Mouse (Mus musculus): Measurements from ENCODE around the gene Hoxa10. TPM values are rescaled to one million over a fixed set of nuclear protein-coding genes. Genes with fewer than 3 reads are reported as not detected.

Hoxa10 gene
- polyA plus RNA-seq, 1 experiment from 2014 or later, result not detected

DNA sequence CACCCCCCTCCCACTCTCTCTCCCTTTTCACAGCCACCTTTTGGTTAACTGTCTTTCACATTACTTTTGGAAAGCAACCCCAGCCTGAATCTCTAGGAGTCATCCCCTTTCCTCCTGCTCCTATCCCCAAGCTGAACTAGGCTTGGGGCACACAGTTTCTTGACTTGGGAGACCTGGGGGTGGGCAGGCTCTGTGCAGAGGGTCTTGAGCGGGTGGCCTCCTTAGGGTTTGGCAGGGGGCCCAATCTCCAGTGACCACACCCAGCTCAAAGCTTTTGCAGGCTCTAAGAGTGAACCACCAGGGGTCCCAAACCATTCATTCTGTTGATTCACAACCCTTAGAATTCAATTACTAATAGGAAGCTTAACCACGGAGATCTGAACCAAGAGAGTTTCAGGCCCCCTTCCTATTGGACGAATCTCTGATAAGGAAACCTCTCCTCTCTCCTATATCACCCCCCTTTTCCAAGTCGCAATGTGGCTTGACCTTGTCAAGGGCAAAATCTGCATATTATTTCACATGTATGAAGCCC lies 2.2 kb upstream of the Hoxa10 start:
- H3K36me3 ChIP-seq (ENCODE audit: control insufficient read depth, insufficient read depth, low read length), result no peaks in the 10 kb centered on the region
- no peak for ATAC-seq
- WGBS, result 6% methylated on average over 4 of the region's 4 CpGs
- H3K4me3 ChIP-seq (ENCODE audit: low read depth, low read length), result no peak overlapping the region
- peaks cover 83% of the 10 kb centered on the region for H3K27me3 ChIP-seq (ENCODE audit: control insufficient read depth, insufficient read depth, low read depth, low read length)
- H3K4me2 ChIP-seq (ENCODE audit: low read length), result no peak overlapping the region
- no peak overlapping the region for H3K27ac ChIP-seq (ENCODE audit: low read length)
- no peaks in the 10 kb centered on the region for H3K4me1 ChIP-seq (ENCODE audit: control insufficient read depth, insufficient read depth, low read length)
- H3K9me3 ChIP-seq (replicated peaks; ENCODE audit: control insufficient read depth, low read length, poor library complexity, severe bottlenecking), result peaks cover 4% of the 10 kb centered on the region; the same call in 1 of the 2 replicates
- H3K9ac ChIP-seq (ENCODE audit: low read depth, low read length), result no peak overlapping the region

DNA sequence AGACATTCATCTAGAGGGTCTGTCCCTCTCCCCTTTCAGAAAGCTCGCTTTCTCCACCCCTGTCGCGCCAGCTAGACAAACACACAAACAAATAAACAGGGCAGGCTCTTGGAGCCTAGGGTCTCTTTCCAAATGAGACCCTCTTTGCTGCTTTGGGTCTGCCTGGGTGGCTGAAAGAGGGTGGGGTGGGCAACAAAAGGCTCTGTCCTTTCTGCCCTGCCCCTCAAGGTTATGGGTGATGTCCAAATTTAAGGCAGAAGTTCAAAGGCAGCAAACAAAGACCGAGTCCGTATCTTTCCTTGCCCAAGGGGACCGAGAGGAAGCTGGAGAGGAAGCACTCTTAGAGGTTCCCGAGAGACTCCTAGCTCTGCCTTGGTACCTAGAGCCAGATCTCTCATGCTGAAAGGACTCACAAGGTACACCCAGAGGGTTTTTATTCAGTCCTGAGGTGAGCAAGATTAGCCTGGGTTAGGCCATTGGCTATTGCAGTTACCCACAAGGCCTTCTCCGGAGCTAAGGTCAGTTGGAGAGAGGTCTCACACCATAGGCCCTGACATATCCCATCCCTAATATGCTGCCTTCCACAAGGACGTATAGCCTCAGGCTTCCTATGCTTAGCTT lies 457 bp upstream of the Hoxa10 start:
- WGBS, result 5% methylated on average over 9 of the region's 9 CpGs
- H3K36me3 ChIP-seq (ENCODE audit: control insufficient read depth, insufficient read depth, low read length), result no peaks in the 10 kb centered on the region
- no peak for ATAC-seq
- H3K4me2 ChIP-seq (ENCODE audit: low read length), result no peak overlapping the region
- no peak overlapping the region for H3K27ac ChIP-seq (ENCODE audit: low read length)
- no peak overlapping the region for H3K9ac ChIP-seq (ENCODE audit: low read depth, low read length)
- H3K4me3 ChIP-seq (ENCODE audit: low read depth, low read length), result no peak overlapping the region
- H3K9me3 ChIP-seq (replicated peaks; ENCODE audit: control insufficient read depth, low read length, poor library complexity, severe bottlenecking), result peaks cover 4% of the 10 kb centered on the region; the same call in 1 of the 2 replicates
- H3K27me3 ChIP-seq (ENCODE audit: control insufficient read depth, insufficient read depth, low read depth, low read length), result peaks cover 85% of the 10 kb centered on the region
- H3K4me1 ChIP-seq (ENCODE audit: control insufficient read depth, insufficient read depth, low read length), result no peaks in the 10 kb centered on the region

DNA sequence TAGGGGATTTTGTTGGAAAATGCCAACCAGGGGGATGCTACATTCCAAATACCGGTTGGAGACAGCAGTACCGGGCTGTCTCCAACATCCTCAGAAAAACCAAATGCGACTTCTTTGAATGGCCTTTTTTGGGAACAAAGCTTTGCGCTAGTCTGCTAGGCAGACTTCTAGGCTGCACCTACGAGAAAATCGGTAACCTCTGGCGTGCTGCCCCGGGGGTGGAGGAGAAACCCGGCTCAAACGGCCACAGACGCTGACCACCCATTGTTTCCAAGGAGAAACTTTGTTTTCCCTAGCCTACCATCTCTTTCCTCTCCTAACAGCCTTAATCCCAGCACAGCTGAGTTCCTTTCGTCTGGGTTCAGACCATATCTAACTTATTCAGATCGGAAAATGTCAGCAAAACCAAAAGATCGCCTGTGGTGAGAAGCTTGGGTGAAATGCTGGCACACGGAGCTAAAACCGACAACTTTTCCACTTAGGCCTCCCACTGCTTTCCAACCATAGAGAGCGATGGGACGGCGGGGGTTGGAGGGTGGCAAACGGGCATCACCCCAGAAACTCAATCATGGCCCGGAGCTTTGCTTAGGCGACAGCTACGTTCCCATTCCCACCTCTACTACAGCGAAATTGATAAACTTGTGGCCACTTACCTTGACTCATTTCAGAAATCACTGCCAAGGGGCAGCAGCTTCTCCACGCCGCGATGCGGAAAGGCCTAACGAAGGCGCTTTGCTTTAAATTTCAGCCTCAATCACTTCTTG lies 847 bp downstream of the Hoxa10 start:
- Histone ChIP-seq H3K4me1 (ENCODE audit: control insufficient read depth, insufficient read depth, low read length) (no peaks in the 10 kb centered on the region), H3K36me3 (ENCODE audit: control insufficient read depth, insufficient read depth, low read length) (no peaks in the 10 kb centered on the region), H3K4me3 (ENCODE audit: low read depth, low read length) (no peak overlapping the region), H3K9ac (ENCODE audit: low read depth, low read length) (no peak overlapping the region), H3K27ac (ENCODE audit: low read length) (no peak overlapping the region), H3K9me3 (replicated peaks; ENCODE audit: control insufficient read depth, low read length, poor library complexity, severe bottlenecking) (no peaks in the 10 kb centered on the region), H3K4me2 (ENCODE audit: low read length) (no peak overlapping the region), H3K27me3 (ENCODE audit: control insufficient read depth, insufficient read depth, low read depth, low read length) (peaks cover 85% of the 10 kb centered on the region)
- 3% methylated on average over 30 of the region's 30 CpGs for WGBS
- ATAC-seq, result no peak

DNA sequence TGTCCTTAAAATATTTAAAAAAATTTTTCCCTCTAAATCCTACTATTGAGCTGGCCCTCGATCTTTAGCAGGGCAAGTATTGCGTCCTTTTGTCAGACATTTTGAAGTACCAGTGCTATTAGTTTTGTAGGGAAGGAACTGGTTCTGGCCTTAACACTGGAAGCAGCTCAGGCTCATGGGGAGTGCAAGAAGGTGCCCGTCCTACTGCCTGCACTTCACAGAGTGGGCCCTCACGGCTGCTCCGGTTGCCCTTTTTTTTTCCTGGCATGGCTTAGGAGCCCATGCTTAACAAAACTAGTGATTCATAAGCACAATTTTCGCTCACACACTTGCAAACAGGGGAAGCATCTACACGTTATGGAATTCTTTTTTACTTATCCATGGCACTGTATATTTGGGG lies 1.7 kb downstream of the Hoxa10 start:
- H3K27me3 ChIP-seq (ENCODE audit: control insufficient read depth, insufficient read depth, low read depth, low read length), result peaks cover 90% of the 10 kb centered on the region
- 1% methylated on average over 7 of the region's 7 CpGs for WGBS
- no peak overlapping the region for H3K4me3 ChIP-seq (ENCODE audit: low read depth, low read length)

DNA sequence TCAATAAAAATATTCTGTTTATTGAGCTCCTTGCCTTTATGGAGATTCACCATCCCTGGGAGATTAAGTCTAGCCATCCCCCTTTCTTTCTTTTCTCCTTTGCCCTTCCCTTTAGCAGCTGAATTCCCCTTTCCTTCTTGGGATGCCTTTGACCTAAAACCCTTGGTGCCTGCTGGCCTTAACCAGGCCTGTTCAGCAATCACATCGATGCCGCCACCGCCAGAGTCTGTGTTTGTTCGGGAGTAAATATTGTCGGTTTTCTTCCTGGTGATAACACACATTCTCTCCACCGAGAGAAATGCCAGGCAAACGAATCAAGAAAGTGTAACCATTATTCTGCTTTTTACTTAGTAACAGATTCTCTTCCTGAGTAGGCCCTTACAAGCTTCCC lies 2.5 kb downstream of the Hoxa10 start:
- ATAC-seq, result no peak
- no peak overlapping the region for H3K4me3 ChIP-seq (ENCODE audit: low read depth, low read length)

More for the DNA sequence above, 1.7 kb downstream of the Hoxa10 start:
- no peaks in the 10 kb centered on the region for H3K9me3 ChIP-seq (replicated peaks; ENCODE audit: control insufficient read depth, low read length, poor library complexity, severe bottlenecking)
- H3K4me2 ChIP-seq (ENCODE audit: low read length), result no peak overlapping the region
- H3K4me1 ChIP-seq (ENCODE audit: control insufficient read depth, insufficient read depth, low read length), result no peaks in the 10 kb centered on the region
- ATAC-seq, result no peak
- H3K27ac ChIP-seq (ENCODE audit: low read length), result no peak overlapping the region
- no peak overlapping the region for H3K9ac ChIP-seq (ENCODE audit: low read depth, low read length)
- H3K36me3 ChIP-seq (ENCODE audit: control insufficient read depth, insufficient read depth, low read length), result no peaks in the 10 kb centered on the region

DNA sequence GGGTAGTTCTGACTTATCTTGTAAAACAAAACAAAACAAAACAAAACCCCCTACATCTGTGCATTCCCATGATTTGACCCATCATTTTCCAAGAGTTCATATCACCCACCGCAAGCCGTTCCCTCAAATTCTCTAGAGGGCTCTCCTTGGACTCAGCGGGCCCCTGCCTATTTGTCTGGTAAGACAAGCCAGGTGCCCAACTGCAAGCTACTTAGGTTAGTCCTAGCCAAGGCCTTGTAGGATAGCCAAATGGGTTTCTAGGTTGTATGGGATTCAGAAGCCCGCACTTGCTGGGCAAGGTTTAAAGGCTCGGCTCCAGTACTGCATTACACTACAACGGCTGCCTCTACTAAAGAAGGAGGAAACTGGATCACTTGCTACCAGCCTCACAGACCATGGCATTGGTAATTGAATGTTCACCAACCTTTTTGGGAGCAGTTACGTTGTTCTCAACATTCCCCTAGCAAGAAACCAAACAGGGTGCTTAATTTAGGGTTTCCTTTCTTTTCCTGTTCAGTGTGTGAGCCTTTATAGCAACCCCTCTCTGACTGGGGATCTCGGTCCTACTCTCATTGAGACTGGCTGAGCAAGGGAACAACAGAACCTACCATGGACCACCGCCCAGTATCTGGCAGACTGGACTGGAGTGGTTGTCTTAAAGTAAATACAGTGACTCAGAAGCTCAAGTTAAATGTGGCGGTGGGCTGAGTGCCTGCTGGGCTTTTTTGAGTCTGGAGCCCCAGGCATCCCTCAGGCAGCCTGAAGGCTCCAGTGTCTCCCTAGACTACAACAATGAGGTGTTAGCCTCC lies 3.1 kb downstream of the Hoxa10 start:
- H3K9ac ChIP-seq (ENCODE audit: low read depth, low read length), result no peak overlapping the region
- no peak overlapping the region for H3K4me2 ChIP-seq (ENCODE audit: low read length)
- H3K9me3 ChIP-seq (replicated peaks; ENCODE audit: control insufficient read depth, low read length, poor library complexity, severe bottlenecking), result no peaks in the 10 kb centered on the region
- no peak for ATAC-seq
- H3K27ac ChIP-seq (ENCODE audit: low read length), result no peak overlapping the region
- no peaks in the 10 kb centered on the region for H3K36me3 ChIP-seq (ENCODE audit: control insufficient read depth, insufficient read depth, low read length)
- 12% methylated on average over 10 of the region's 10 CpGs for WGBS
- no peak overlapping the region for H3K4me3 ChIP-seq (ENCODE audit: low read depth, low read length)
- H3K27me3 ChIP-seq (ENCODE audit: control insufficient read depth, insufficient read depth, low read depth, low read length), result peaks cover 85% of the 10 kb centered on the region
- H3K4me1 ChIP-seq (ENCODE audit: control insufficient read depth, insufficient read depth, low read length), result no peaks in the 10 kb centered on the region

More for the DNA sequence above, 2.5 kb downstream of the Hoxa10 start:
- H3K4me2 ChIP-seq (ENCODE audit: low read length), result no peak overlapping the region
- H3K4me1 ChIP-seq (ENCODE audit: control insufficient read depth, insufficient read depth, low read length), result no peaks in the 10 kb centered on the region
- peaks cover 90% of the 10 kb centered on the region for H3K27me3 ChIP-seq (ENCODE audit: control insufficient read depth, insufficient read depth, low read depth, low read length)
- H3K9ac ChIP-seq (ENCODE audit: low read depth, low read length), result no peak overlapping the region
- 5% methylated on average over 7 of the region's 7 CpGs for WGBS
- H3K36me3 ChIP-seq (ENCODE audit: control insufficient read depth, insufficient read depth, low read length), result no peaks in the 10 kb centered on the region
- H3K9me3 ChIP-seq (replicated peaks; ENCODE audit: control insufficient read depth, low read length, poor library complexity, severe bottlenecking), result no peaks in the 10 kb centered on the region
- no peak overlapping the region for H3K27ac ChIP-seq (ENCODE audit: low read length)

DNA sequence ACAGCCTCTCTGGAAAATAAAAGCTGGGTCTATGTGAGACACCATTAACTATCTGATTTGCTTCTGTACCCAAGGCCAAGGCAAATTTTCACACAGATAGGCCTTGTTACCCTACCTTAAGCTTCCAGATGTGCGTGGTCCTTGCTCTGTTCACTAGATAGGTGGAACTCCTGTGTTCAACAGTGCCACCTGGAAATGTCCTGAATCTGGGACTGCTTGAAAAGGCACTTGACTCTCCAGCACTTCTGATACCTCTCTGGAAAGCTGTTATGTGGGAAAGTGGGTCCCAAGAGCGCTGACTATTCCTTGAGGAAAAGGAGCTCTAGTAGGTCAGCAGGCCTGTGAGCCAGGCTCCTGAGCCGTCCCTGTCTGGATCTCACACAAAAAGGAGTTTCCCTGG lies 3.8 kb downstream of the Hoxa10 start:
- no peak overlapping the region for H3K4me2 ChIP-seq (ENCODE audit: low read length)
- no peaks in the 10 kb centered on the region for H3K36me3 ChIP-seq (ENCODE audit: control insufficient read depth, insufficient read depth, low read length)
- H3K27me3 ChIP-seq (ENCODE audit: control insufficient read depth, insufficient read depth, low read depth, low read length), result peaks cover 86% of the 10 kb centered on the region
- H3K4me3 ChIP-seq (ENCODE audit: low read depth, low read length), result no peak overlapping the region
- no peaks in the 10 kb centered on the region for H3K9me3 ChIP-seq (replicated peaks; ENCODE audit: control insufficient read depth, low read length, poor library complexity, severe bottlenecking)
- H3K9ac ChIP-seq (ENCODE audit: low read depth, low read length), result no peak overlapping the region
- no peaks in the 10 kb centered on the region for H3K4me1 ChIP-seq (ENCODE audit: control insufficient read depth, insufficient read depth, low read length)
- 9% methylated on average over 3 of the region's 3 CpGs for WGBS
- ATAC-seq, result no peak
- no peak overlapping the region for H3K27ac ChIP-seq (ENCODE audit: low read length)

DNA sequence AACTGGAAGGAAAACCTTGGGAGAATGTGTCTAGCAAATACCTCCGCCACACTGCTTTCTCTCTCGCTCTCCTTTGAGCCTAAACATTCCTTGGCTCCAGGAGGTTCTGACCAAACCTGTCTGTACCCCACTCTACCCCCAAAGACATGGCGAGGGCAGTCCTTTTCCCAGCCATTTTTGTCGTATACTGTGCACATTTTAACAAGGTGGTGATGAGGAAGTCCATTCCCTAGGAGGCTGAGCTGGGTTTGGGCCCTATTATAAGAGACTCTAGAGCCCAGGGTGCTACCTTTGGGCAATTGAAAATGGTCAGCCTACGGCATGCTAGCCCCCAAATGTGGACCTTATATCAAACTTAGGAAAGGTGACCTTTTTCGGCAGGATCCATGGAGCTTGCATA lies 4.8 kb downstream of the Hoxa10 start:
- 29% methylated on average over 6 of the region's 6 CpGs for WGBS
- no peak overlapping the region for H3K27ac ChIP-seq (ENCODE audit: low read length)

More for the DNA sequence above, 4.8 kb downstream of the Hoxa10 start:
- ATAC-seq, result no peak
- H3K9ac ChIP-seq (ENCODE audit: low read depth, low read length), result no peak overlapping the region
- H3K36me3 ChIP-seq (ENCODE audit: control insufficient read depth, insufficient read depth, low read length), result no peaks in the 10 kb centered on the region
- no peak overlapping the region for H3K4me3 ChIP-seq (ENCODE audit: low read depth, low read length)
- H3K4me1 ChIP-seq (ENCODE audit: control insufficient read depth, insufficient read depth, low read length), result no peaks in the 10 kb centered on the region
- H3K9me3 ChIP-seq (replicated peaks; ENCODE audit: control insufficient read depth, low read length, poor library complexity, severe bottlenecking), result no peaks in the 10 kb centered on the region
- peaks cover 82% of the 10 kb centered on the region for H3K27me3 ChIP-seq (ENCODE audit: control insufficient read depth, insufficient read depth, low read depth, low read length)
- no peak overlapping the region for H3K4me2 ChIP-seq (ENCODE audit: low read length)

Data from midbrain, embryonic 16.5 days (tissue).